Mouse (Mus musculus) T-helper 17 cell (primary cell): ENCODE measurements around the gene Tceanc2.

ENCODE experiments used
- in situ Hi-C, 2 experiments: fragments of 300-600 bp; cut with MboI, MseI; formaldehyde crosslinking; loops; 1 replicate in 1 of 2; 2 replicates in 1 of 2; pipeline ENCODE4 v1.15.1; 2025; ENCODE audit warnings: high pct_unique_total_duplicates in 2 of 2

The Tceanc2 gene

GRCm38 (mm10) chr4:107091696-107092095 lies 87.2 kb downstream of the Tceanc2 start:
- in situ Hi-C loops: no loop called here

GRCm38 (mm10) chr4:107084858-107085257 lies 94.1 kb downstream of the Tceanc2 start:
- in situ Hi-C loops: no loop called here

- in situ Hi-C loops: no loop called here
Measured at GRCm38 (mm10) chr4:107084343-107084742, 94.6 kb downstream of the Tceanc2 start.
